Mouse (Mus musculus): ENCODE data around the gene Stt3b.

- TF ChIP-seq GATA1 (IDR thresholded peaks at IDR 0.05; ENCODE audit: low read length) (no peak), TAL1 (IDR thresholded peaks at IDR 0.05; ENCODE audit: low read length) (no peak)
Observed at GRCm38 (mm10) chr9:115217984-115218383, 92.2 kb downstream of the Stt3b start.

All from erythroblast, embryonic 14.5 days (primary cell).